Mouse (Mus musculus) left cerebral cortex, adult 2 months (tissue): ENCODE measurements around the gene Cox4i1. TPM values are rescaled to one million over a fixed set of nuclear protein-coding genes. Genes with fewer than 3 reads are reported as not detected.

Experiments
- DNase-seq, 2 experiments: peaks; one replicate each; pipeline ENCODE4 v3.0.0; 2021 to 2022; ENCODE audit warnings: low spot score in 2 of 2, mixed read lengths in 1 of 2; ENCODE audit errors: extremely low spot score in 1 of 2
- H3K27ac ChIP-seq: fragments of 200-600 bp; 2 replicates; pipeline ENCODE4 v1.8.1; 2022
- H3K4me3 ChIP-seq: fragments of 200-600 bp; 2 replicates; pipeline ENCODE4 v1.8.1; 2022
- CTCF ChIP-seq: fragments of 200-600 bp; IDR thresholded peaks from 2 replicates; pipeline ENCODE4 v1.8.1; 2022; ENCODE audit warnings: antibody characterized with exemption, mild to moderate bottlenecking, moderate library complexity
- intact Hi-C: fragments of 180-260 bp; cut with DNase I; formaldehyde crosslinking; loops from one replicate; pipeline ENCODE4 v1.15.1; 2025
- total RNA-seq, 2 experiments: library from RNA; stranded (reverse); gene quantifications; 2 replicates each; pipeline ENCODE4 v1.2.3; 2021

Cox4i1 gene
- total RNA-seq, 2 experiments from 2014 or later = 1,050 to 1,086 TPM

GRCm38 (mm10) chr8:120685097-120685496 is 17.1 kb downstream of the Cox4i1 start:
- H3K27ac ChIP-seq = no peak overlapping the region; the same call in 1 of the 2 replicates

DNA sequence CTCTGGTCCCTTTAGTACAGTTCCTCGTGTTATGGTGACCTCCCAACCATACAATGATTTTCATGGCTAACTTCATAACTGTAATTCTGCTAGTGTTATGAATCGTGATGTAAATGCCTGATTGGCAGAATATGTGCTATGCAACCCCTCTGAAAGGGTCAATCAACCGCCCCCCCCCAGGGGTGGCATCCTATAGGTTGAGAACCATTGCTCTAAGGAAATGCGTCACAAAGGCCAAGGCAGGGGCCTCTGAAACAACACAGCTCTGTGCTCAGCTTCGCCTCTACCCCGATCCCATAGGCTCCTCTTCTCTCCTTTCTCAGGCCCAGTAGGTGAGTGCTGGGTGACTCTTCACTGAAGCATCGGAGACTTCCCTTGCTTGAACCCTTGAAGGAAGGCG is 17.6 kb downstream of the Cox4i1 start:
- intact Hi-C loops = no loop called here
- Histone ChIP-seq H3K27ac (peak overlapping the region; percentile 15; the same call in 1 of the 2 replicates), H3K4me3 (no peak overlapping the region)
- TF ChIP-seq CTCF = no peak
- no peak for DNase-seq

More at GRCm38 (mm10) chr8:120685097-120685496, 17.1 kb downstream of the Cox4i1 start:
- intact Hi-C loops = no loop called here
- TF ChIP-seq CTCF = no peak
- no peak overlapping the region for H3K4me3 ChIP-seq
- no peak for DNase-seq

DNA sequence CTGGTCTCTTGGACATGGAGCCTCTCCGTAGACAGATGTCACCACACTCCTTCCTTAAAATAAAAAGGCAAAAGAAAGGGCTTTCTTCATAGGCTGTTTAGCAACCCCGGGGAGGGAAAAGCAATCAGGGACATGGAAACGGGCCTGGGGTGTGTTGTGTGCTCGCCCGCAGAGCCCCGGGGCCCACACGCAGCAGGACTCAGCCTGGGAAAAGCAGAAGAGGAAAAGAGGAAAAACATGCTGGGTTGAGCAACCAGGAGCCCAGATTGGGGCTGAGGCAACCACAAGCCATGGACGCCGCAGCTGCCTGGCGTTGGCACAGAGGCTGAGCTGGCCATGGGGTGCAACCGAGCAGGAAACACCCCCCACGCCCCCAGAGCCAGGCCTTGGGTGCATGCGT is 18.0 kb downstream of the Cox4i1 start:
- no peak for DNase-seq
- intact Hi-C loops = no loop called here
- Histone ChIP-seq H3K4me3 (no peak overlapping the region), H3K27ac (no peak overlapping the region; the same call in 1 of the 2 replicates)
- TF ChIP-seq CTCF = no peak

DNA sequence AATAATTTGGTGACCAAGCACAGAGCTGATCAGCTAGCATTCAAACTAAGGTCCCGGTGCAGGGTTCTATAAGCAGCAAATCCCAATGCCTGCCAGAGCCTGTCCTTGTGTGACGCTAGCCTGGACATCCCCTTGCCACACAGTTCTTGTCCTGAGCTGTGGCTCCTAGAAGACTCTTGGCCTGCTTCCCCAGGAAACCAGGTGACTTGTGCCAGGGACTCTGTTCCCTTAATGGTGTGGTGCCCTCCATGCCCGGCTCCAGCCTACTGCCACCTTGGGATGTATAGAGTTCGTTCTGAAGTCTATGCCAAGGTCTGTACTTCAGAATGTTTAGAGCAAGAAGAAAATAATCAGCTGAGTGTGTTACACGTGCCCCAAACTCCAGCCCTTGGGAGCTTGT is 18.6 kb downstream of the Cox4i1 start:
- intact Hi-C loops = no loop called here
- TF ChIP-seq CTCF = no peak
- DNase-seq = no peak
- no peak overlapping the region for H3K27ac ChIP-seq
- no peak overlapping the region for H3K4me3 ChIP-seq

- Histone ChIP-seq H3K27ac (no peak overlapping the region), H3K4me3 (no peak overlapping the region)
- intact Hi-C loops = no loop called here
- DNase-seq = no peak
- no peak for TF ChIP-seq CTCF
These were observed 19.8 kb downstream of the Cox4i1 start for GRCm38 (mm10) chr8:120687786-120688185.

DNA sequence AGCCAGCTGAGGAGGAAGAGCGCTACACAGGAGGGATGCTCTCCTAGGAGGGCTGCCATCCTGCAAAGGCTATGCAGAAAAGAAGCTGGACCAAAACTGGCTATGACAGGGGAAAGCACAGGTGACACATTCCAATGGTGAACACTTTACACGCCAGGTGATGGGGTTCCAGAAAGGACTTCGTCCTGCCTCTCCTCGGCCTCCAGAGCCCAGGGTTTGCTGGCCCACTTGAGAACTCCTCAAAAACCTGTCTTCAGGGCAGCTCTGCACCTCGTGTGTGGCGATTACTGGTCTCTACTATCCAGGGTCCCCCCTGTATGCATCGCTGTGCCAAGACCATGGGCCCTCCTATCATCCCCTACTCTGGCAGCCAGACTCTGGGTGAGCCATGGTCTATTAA is 20.5 kb downstream of the Cox4i1 start:
- no peak for DNase-seq
- no peak overlapping the region for H3K4me3 ChIP-seq
- intact Hi-C loops = no loop called here
- no peak overlapping the region for H3K27ac ChIP-seq
- no peak for TF ChIP-seq CTCF

DNA sequence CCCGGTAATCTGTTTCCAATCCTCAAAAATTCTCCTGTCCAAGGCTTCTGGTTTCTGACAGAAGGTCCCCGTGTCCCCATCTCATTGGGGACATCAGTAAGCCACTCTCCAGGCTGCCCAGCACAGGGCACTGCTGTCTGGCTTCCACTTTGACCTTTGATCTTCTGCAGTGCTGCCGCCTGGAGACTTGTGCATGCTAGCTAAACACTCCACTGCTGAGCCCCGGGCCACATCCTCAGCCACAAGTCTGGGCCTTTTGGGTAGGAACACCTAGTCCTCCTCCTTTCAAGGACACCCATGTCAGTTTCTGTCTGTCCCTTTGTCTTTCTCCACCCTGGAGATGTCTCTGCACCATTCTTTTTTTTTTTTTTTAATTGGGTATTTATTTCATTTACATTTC is 24.9 kb downstream of the Cox4i1 start:
- Histone ChIP-seq H3K4me3 (no peak overlapping the region), H3K27ac (no peak overlapping the region)
- no peak for TF ChIP-seq CTCF
- intact Hi-C loops = no loop called here
- DNase-seq = no peak

- no peak for TF ChIP-seq CTCF
- Histone ChIP-seq H3K4me3 (no peak overlapping the region), H3K27ac (no peak overlapping the region)
- intact Hi-C loops = no loop called here
- DNase-seq = no peak
These were observed 26.0 kb downstream of the Cox4i1 start for GRCm38 (mm10) chr8:120693861-120694493.

DNA sequence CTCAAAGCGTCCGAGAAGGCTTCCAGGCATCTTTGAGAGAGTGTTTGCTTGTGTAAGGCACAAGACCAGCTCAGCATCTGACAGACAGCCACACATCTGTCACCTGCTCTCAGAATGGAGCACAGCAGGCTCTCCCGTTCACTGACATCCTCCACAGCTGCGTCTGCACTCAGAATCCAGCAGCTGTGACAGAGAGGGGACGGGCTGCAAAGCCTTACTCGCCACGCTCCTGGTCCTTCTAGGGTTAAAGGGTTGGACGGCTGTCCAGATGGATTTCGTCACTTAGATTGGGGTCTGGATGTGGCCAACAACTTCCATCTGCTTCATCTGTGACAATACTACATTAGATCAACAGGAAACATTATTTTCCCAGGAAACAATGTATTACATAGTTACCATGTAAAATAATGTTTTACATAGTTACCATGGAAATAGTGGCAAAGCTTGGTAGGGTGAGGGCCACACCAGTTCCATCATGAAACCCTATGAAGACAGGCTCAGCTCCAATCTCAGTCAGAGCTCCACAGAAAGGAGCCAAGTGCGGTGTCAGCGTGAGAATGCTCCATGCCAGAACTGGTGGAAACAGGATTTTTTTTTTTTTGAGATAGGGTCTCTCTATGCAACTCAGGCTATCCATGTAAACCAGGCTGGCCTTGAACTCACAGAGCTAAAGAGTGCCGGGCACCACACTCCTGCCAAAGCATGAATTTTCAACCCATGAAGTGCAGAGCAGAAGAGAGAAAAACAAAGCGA is 28.6 kb downstream of the Cox4i1 start:
- Histone ChIP-seq H3K27ac (no peak overlapping the region), H3K4me3 (no peak overlapping the region)
- no peak for DNase-seq
- intact Hi-C loops = no loop called here
- TF ChIP-seq CTCF = no peak

DNA sequence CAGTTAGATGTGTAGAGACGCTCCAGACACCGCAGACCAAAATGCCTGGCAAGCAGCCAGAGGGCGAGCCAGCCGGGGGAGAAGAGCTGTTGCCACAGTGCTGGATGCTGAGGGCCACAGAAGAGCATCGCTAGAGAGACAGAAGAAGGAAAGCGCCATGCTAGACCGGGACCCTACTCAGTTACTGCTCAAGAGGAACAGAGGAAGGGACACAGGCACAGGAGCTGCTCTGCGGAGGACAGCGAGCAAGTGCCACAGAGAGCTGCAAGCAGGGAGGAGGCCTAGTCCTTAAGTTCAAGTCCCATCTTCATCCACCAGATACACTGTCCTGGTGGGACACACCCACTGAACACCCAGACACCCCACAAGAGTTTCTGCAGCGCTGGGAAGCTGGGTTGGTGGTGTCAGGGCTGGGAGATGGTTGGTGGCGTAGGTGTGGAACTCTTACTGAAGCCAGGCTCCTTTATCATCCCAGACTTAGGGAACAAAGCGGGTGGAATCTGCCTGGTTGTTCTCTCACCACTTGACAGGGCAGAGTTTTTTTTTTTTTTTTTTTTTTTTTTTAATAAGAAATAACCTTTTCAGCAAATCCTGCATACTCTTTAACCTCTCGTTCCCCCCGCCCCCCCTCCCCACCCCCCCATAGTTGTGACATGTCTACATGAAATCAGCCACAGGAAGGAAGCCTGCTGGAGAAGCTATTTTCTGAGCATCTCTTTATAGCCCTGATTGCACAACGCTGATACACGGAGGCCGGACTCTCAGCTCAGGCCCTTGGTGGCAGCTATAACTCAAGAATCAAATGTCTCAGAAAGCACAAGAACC is 29.3 kb downstream of the Cox4i1 start:
- no peak overlapping the region for H3K4me3 ChIP-seq
- TF ChIP-seq CTCF = no peak
- intact Hi-C loops = no loop called here
- no peak overlapping the region for H3K27ac ChIP-seq
- no peak for DNase-seq

DNA sequence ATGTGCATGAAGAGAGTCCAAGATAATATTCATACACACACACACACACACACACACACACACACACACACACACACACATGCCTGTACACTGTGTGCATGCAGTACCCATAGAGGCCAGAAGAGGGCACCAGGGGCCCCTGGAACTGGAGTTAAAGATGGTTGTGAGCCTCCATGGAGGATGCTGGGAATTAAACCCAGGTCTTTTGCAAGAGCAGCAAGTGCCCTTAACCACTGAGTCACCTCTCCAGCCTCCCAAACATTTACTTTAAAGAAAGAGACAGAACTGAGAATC is 29.9 kb downstream of the Cox4i1 start:
- H3K4me3 ChIP-seq = no peak overlapping the region
- peak; percentile 39 for TF ChIP-seq CTCF
- no peak for DNase-seq
- no peak overlapping the region for H3K27ac ChIP-seq
- intact Hi-C loops = no loop called here

DNA sequence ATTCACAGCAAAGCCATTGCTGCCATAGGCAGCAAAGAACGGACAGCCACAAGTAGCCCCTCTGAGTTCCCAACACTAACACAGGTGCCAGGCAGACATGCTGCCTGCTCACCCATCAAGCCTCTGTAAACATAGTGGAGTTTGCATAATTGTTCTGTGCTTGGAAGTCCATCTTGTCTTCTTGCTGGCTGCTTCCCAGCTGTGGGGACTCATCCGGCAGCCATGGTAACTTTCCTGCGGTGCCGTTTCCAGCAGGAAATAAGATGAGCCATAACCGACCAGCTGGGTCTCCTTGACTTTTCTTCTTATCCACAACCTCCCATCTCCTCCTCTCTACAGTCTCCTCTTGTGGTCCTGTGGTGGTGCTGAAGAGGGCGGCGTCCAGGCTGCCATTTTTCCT is 30.4 kb downstream of the Cox4i1 start:
- no peak overlapping the region for H3K27ac ChIP-seq
- no peak overlapping the region for H3K4me3 ChIP-seq
- no peak for TF ChIP-seq CTCF
- intact Hi-C loops = no loop called here
- DNase-seq = no peak
